ENCODE assay signal across 8 mouse cellular contexts in genomic region chr2:156197129-156197911, GRCm38 (mm10). TPM values are rescaled to one million over a fixed set of nuclear protein-coding genes. Genes with fewer than 3 reads are reported as not detected.
A peak's percentile ranks its signal among the peaks of the same experiment; 100 is the strongest.
DNase-seq lines count a peak whose midpoint lies in the region; ATAC-seq and TF ChIP-seq lines count a peak whose summit lies in the region.

No protein-coding gene starts in this region.

- peak overlapping the region; percentile 89 for H3K9ac ChIP-seq in heart, embryonic 13.5 days
- H3K9ac ChIP-seq in MEL (ENCODE audit: control insufficient read depth, low read depth, low read length, poor library complexity, severe bottlenecking): peak overlapping the region; percentile 82
- peak overlapping the region; percentile 82 for H3K9ac ChIP-seq in hindbrain, embryonic 12.5 days
- peak overlapping the region; percentile 90 for H3K9ac ChIP-seq in midbrain, embryonic 13.5 days (replicated peaks)

- TF ChIP-seq POLR2A in MEL (IDR thresholded peaks at IDR 0.05; ENCODE audit: control insufficient read depth in 1 of 2, insufficient read depth in 1 of 2, low read depth in 1 of 2, low read length in 2 of 2, poor library complexity in 1 of 2): no peak

- peak overlapping the region; percentile 96 for H3K27ac ChIP-seq in heart, embryonic 13.5 days (replicated peaks)
- H3K27ac ChIP-seq in MEL (ENCODE audit: control insufficient read depth, low read depth, low read length): peak overlapping the region; percentile 15
- H3K27ac ChIP-seq in hindbrain, embryonic 12.5 days: peak overlapping the region; percentile 97
- H3K27ac ChIP-seq in midbrain, embryonic 13.5 days: peak overlapping the region; percentile 98

- WGBS in heart, embryonic 13.5 days: 3% methylated on average over 17 of the region's 17 CpGs
- 6% methylated on average over 17 of the region's 17 CpGs for WGBS in hindbrain, embryonic 12.5 days
- WGBS in midbrain, embryonic 13.5 days: 5% methylated on average over 17 of the region's 17 CpGs

- peak overlapping the region; percentile 78 for H3K4me2 ChIP-seq in heart, embryonic 13.5 days
- H3K4me2 ChIP-seq in hindbrain, embryonic 12.5 days (replicated peaks): peak overlapping the region; percentile 71
- H3K4me2 ChIP-seq in midbrain, embryonic 13.5 days (replicated peaks): peak overlapping the region; percentile 73

- no peak for DNase-seq in heart, postnatal 25 days (ENCODE audit: low spot score)
- DNase-seq in MEL (ENCODE audit: low read depth, low spot score): peak; percentile 30
- no peak for DNase-seq in gastrocnemius, postnatal 14 days
- no peak for DNase-seq in urinary bladder, postnatal 25 days (ENCODE audit: low spot score)
- no peak for DNase-seq in kidney, postnatal 4 days

- intact Hi-C loops in heart, postnatal 25 days (cut with DNase I): loop anchor here (5.0 kb wide), 1 partner anchor 80 kb away; no protein-coding TSS in a partner anchor
- intact Hi-C loops in gastrocnemius, postnatal 14 days (cut with DNase I; ENCODE audit: low total_unique reads): no loop called here

- no peaks in the 10 kb centered on the region for H3K9me3 ChIP-seq in heart, embryonic 13.5 days
- H3K9me3 ChIP-seq in MEL (replicated peaks; ENCODE audit: insufficient read depth, low read length): no peaks in the 10 kb centered on the region
- no peaks in the 10 kb centered on the region for H3K9me3 ChIP-seq in hindbrain, embryonic 12.5 days (replicated peaks)
- no peaks in the 10 kb centered on the region for H3K9me3 ChIP-seq in midbrain, embryonic 13.5 days

- no peak for TF ChIP-seq RAD21 in MEL (IDR thresholded peaks at IDR 0.05; ENCODE audit: low read depth, low read length)

- H3K27me3 ChIP-seq in heart, embryonic 13.5 days (replicated peaks): no peaks in the 10 kb centered on the region
- no peaks in the 10 kb centered on the region for H3K27me3 ChIP-seq in MEL (ENCODE audit: control insufficient read depth in 1 of 2, insufficient read depth in 2 of 2, low read length in 2 of 2)
- H3K27me3 ChIP-seq in hindbrain, embryonic 12.5 days: no peaks in the 10 kb centered on the region
- H3K27me3 ChIP-seq in midbrain, embryonic 13.5 days: no peaks in the 10 kb centered on the region

- H3K79me2 ChIP-seq in MEL (ENCODE audit: control insufficient read depth, insufficient read depth, low read length, poor library complexity): peaks cover 22% of the 10 kb centered on the region

- H3K36me3 ChIP-seq in heart, embryonic 13.5 days: peaks cover 16% of the 10 kb centered on the region
- H3K36me3 ChIP-seq in MEL (ENCODE audit: control insufficient read depth in 1 of 2, insufficient read depth in 2 of 2, low read length in 2 of 2): peaks cover 0 to 11% of the 10 kb centered on the region in 2 experiments; a peak in 2 of 4 replicates
- peaks cover 4% of the 10 kb centered on the region; the same call in 1 of the 2 replicates for H3K36me3 ChIP-seq in hindbrain, embryonic 12.5 days
- H3K36me3 ChIP-seq in midbrain, embryonic 13.5 days: peaks cover 14% of the 10 kb centered on the region

- TF ChIP-seq CTCF in MEL (IDR thresholded peaks at IDR 0.05 in 2 of 3, conservative IDR thresholded peaks at IDR 0.05 in 1 of 3; ENCODE audit: control insufficient read depth in 1 of 3, insufficient read depth in 1 of 3, low read depth in 2 of 3, low read length in 3 of 3, poor library complexity in 1 of 3, severe bottlenecking in 1 of 3): no peak

- peaks cover 43% of the 10 kb centered on the region for H3K4me1 ChIP-seq in heart, embryonic 13.5 days
- H3K4me1 ChIP-seq in MEL (ENCODE audit: control insufficient read depth in 1 of 2, insufficient read depth in 2 of 2, low read length in 2 of 2): peaks cover 3 to 8% of the 10 kb centered on the region in 2 experiments; a peak in 3 of 4 replicates
- H3K4me1 ChIP-seq in hindbrain, embryonic 12.5 days: peaks cover 31% of the 10 kb centered on the region
- peaks cover 34% of the 10 kb centered on the region for H3K4me1 ChIP-seq in midbrain, embryonic 13.5 days (replicated peaks)

- peak overlapping the region; percentile 75 for H3K4me3 ChIP-seq in heart, embryonic 13.5 days
- peak overlapping the region; percentile 60 to 84 for H3K4me3 ChIP-seq in MEL (ENCODE audit: control insufficient read depth in 1 of 2, insufficient read depth in 1 of 2, low read depth in 2 of 2, low read length in 2 of 2)
- peak overlapping the region; percentile 78 for H3K4me3 ChIP-seq in hindbrain, embryonic 12.5 days
- H3K4me3 ChIP-seq in midbrain, embryonic 13.5 days (replicated peaks): peak overlapping the region; percentile 69

- TF ChIP-seq EP300 in MEL (IDR thresholded peaks at IDR 0.05; ENCODE audit: low read depth in 1 of 2, low read length in 2 of 2): 0 out of 4 replicates have a peak, but pooled peaks of 1 of the 2 experiments have one; percentile 13

- ATAC-seq in heart, embryonic 13.5 days (ENCODE audit: extremely low read depth, insufficient number of reproducible peaks, low FRiP score, low TSS enrichment): no peak
- ATAC-seq in hindbrain, embryonic 12.5 days (ENCODE audit: low FRiP score): no peak
- no peak for ATAC-seq in midbrain, embryonic 13.5 days

TF ChIP-seq in MEL, 35 proteins besides CTCF, POLR2A, EP300 and RAD21:
- no peak for TF ChIP-seq USF2 (IDR thresholded peaks at IDR 0.05; ENCODE audit: borderline replicate concordance in 1 of 2, insufficient read depth in 1 of 2, low read depth in 1 of 2, low read length in 2 of 2)
- TF ChIP-seq POLR2AphosphoS2 (IDR thresholded peaks at IDR 0.05; ENCODE audit: low read length): no peak
- peak; percentile 3; the same call in 1 of the 2 replicates for TF ChIP-seq SIN3A (IDR thresholded peaks at IDR 0.05; ENCODE audit: low read length)
- TF ChIP-seq CHD1 (IDR thresholded peaks at IDR 0.05; ENCODE audit: low read depth, low read length): 0 out of 2 replicates have a peak, but pooled peaks have one; percentile 69
- peak; percentile 50; the same call in 1 of the 2 replicates for TF ChIP-seq RCOR1 (IDR thresholded peaks at IDR 0.05; ENCODE audit: low read depth, low read length)
- TF ChIP-seq MXI1 (IDR thresholded peaks at IDR 0.05; ENCODE audit: low read depth, low read length): no peak
- TF ChIP-seq CHD2 (IDR thresholded peaks at IDR 0.05; ENCODE audit: low read length): no peak
- TF ChIP-seq GATA1 (IDR thresholded peaks at IDR 0.05; ENCODE audit: low read depth, low read length): no peak
- no peak for TF ChIP-seq E2F4 (IDR thresholded peaks at IDR 0.05; ENCODE audit: borderline replicate concordance, low read depth, low read length)
TF ChIP-seq in MEL: peak in this region for 3.

RNA-seq across cellular contexts. Expression of gene Phf20, which starts 1.1 kb away (rescaled TPM):
- 46.9 and 48.6 TPM in 2 replicates for polyA plus RNA-seq in heart, embryonic 13.5 days (2015; fragmentation: Nextera tagmentation; extraction: Ambion mirVana)
- total RNA-seq in heart, postnatal 25 days (2021): 10 to 100 TPM; 14.9 to 15.2 TPM
- total RNA-seq in MEL (2012; rRNA removed): 11.7 and 13.2 TPM in 2 replicates
- polyA plus RNA-seq in MEL (2012; ENCODE audit: insufficient read depth in 1 of 2, insufficient read length in 2 of 2, low read depth in 1 of 2, low replicate concordance in 2 of 2, missing spikeins in 1 of 2): 10 to 100 TPM in 1 of 2 experiments, not detected in 1; 16.9 TPM
- 95.7 and 97.2 TPM in 2 replicates for polyA plus RNA-seq in hindbrain, embryonic 12.5 days (2016; fragmentation: Nextera tagmentation; extraction: Ambion mirVana)
- 111 and 124 TPM in 2 replicates for polyA plus RNA-seq in midbrain, embryonic 13.5 days (2015; fragmentation: Nextera tagmentation; extraction: Ambion mirVana)
- 10 to 100 TPM; 17.1 to 22.1 TPM for total RNA-seq in gastrocnemius, postnatal 14 days (2021)

RNA-seq across cellular contexts. Expression of gene Rbm39, which starts 17.3 kb away (rescaled TPM):
- polyA plus RNA-seq in heart, embryonic 13.5 days (2015; fragmentation: Nextera tagmentation; extraction: Ambion mirVana): 360 and 386 TPM in 2 replicates
- total RNA-seq in heart, postnatal 25 days (2021): 100 to 1,000 TPM; 140 to 164 TPM
- 212 and 228 TPM in 2 replicates for total RNA-seq in MEL (2012; rRNA removed)
- 1,000 to 10,000 TPM in 1 of 2 experiments, 100 to 1,000 TPM in 1; 248 to 1,530 TPM for polyA plus RNA-seq in MEL (2012; ENCODE audit: insufficient read depth in 1 of 2, insufficient read length in 2 of 2, low read depth in 1 of 2, low replicate concordance in 2 of 2, missing spikeins in 1 of 2)
- polyA plus RNA-seq in hindbrain, embryonic 12.5 days (2016; fragmentation: Nextera tagmentation; extraction: Ambion mirVana): 659 and 670 TPM in 2 replicates
- 611 and 631 TPM in 2 replicates for polyA plus RNA-seq in midbrain, embryonic 13.5 days (2015; fragmentation: Nextera tagmentation; extraction: Ambion mirVana)
- 100 to 1,000 TPM in 1 of 2 experiments, 10 to 100 TPM in 1; 99.7 to 123 TPM for total RNA-seq in gastrocnemius, postnatal 14 days (2021)

RNA-seq across cellular contexts. Expression of gene Nfs1, which starts 53.3 kb away (rescaled TPM):
- polyA plus RNA-seq in heart, embryonic 13.5 days (2015; fragmentation: Nextera tagmentation; extraction: Ambion mirVana): 58.1 and 61.1 TPM in 2 replicates
- total RNA-seq in heart, postnatal 25 days (2021): 10 to 100 TPM; 81.0 to 81.3 TPM
- total RNA-seq in MEL (2012; rRNA removed): 79.6 and 83.9 TPM in 2 replicates
- 10 to 100 TPM in 1 of 2 experiments, not detected in 1; 64.5 TPM for polyA plus RNA-seq in MEL (2012; ENCODE audit: insufficient read depth in 1 of 2, insufficient read length in 2 of 2, low read depth in 1 of 2, low replicate concordance in 2 of 2, missing spikeins in 1 of 2)
- 29.2 and 29.7 TPM in 2 replicates for polyA plus RNA-seq in hindbrain, embryonic 12.5 days (2016; fragmentation: Nextera tagmentation; extraction: Ambion mirVana)
- 29.5 and 29.8 TPM in 2 replicates for polyA plus RNA-seq in midbrain, embryonic 13.5 days (2015; fragmentation: Nextera tagmentation; extraction: Ambion mirVana)
- 10 to 100 TPM; 53.6 to 65.4 TPM for total RNA-seq in gastrocnemius, postnatal 14 days (2021)

RNA-seq across cellular contexts. Expression of gene Romo1, which starts 53.5 kb away (rescaled TPM):
- polyA plus RNA-seq in heart, embryonic 13.5 days (2015; fragmentation: Nextera tagmentation; extraction: Ambion mirVana): 382 and 427 TPM in 2 replicates
- 100 to 1,000 TPM; 324 to 347 TPM for total RNA-seq in heart, postnatal 25 days (2021)
- 392 and 402 TPM in 2 replicates for total RNA-seq in MEL (2012; rRNA removed)
- 100 to 1,000 TPM in 1 of 2 experiments, not detected in 1; 554 TPM for polyA plus RNA-seq in MEL (2012; ENCODE audit: insufficient read depth in 1 of 2, insufficient read length in 2 of 2, low read depth in 1 of 2, low replicate concordance in 2 of 2, missing spikeins in 1 of 2)
- polyA plus RNA-seq in hindbrain, embryonic 12.5 days (2016; fragmentation: Nextera tagmentation; extraction: Ambion mirVana): 363 and 435 TPM in 2 replicates
- polyA plus RNA-seq in midbrain, embryonic 13.5 days (2015; fragmentation: Nextera tagmentation; extraction: Ambion mirVana): 434 and 435 TPM in 2 replicates
- total RNA-seq in gastrocnemius, postnatal 14 days (2021): 100 to 1,000 TPM; 216 to 217 TPM

Comparison
In these comparisons a context has a peak if more than half of its experiments do, and no peak if none do; other contexts are left out.
1. H3K27ac ChIP-seq: peak in every context shown above with its lines; median percentile 98 in midbrain, embryonic 13.5 days; 97 in hindbrain, embryonic 12.5 days; 96 in heart, embryonic 13.5 days; 15 in MEL.